Mouse (Mus musculus): ENCODE measurements around the gene Rere. TPM values are rescaled to one million over a fixed set of nuclear protein-coding genes. Genes with fewer than 3 reads are reported as not detected.

The Rere gene
- total RNA-seq, 2 experiments from 2014 or later = 22.7 to 78.8 TPM

- ATAC-seq (replicated peaks; ENCODE audit: poor library complexity, severe bottlenecking) = no peak
These were observed 335.4 kb downstream of the Rere start for GRCm38 (mm10) chr4:150616841-150617240.

- ATAC-seq (replicated peaks; ENCODE audit: poor library complexity, severe bottlenecking) = no peak
These were observed 337.6 kb downstream of the Rere start for GRCm38 (mm10) chr4:150619011-150619410.

GRCm38 (mm10) chr4:150622641-150623040 is 341.2 kb downstream of the Rere start:
- ATAC-seq (replicated peaks; ENCODE audit: poor library complexity, severe bottlenecking) = no peak

- ATAC-seq (replicated peaks; ENCODE audit: poor library complexity, severe bottlenecking) = no peak
These were observed 342.9 kb downstream of the Rere start for GRCm38 (mm10) chr4:150624214-150624823.

GRCm38 (mm10) chr4:150624933-150625332 is 343.5 kb downstream of the Rere start:
- ATAC-seq (replicated peaks; ENCODE audit: poor library complexity, severe bottlenecking) = no peak

- peak; percentile 68 for ATAC-seq (replicated peaks; ENCODE audit: poor library complexity, severe bottlenecking)
These were observed 344.0 kb downstream of the Rere start for GRCm38 (mm10) chr4:150625425-150625824.

GRCm38 (mm10) chr4:150625951-150626732 is 344.7 kb downstream of the Rere start:
- peak; percentile 72 for ATAC-seq (replicated peaks; ENCODE audit: poor library complexity, severe bottlenecking)

- no peak for ATAC-seq (replicated peaks; ENCODE audit: poor library complexity, severe bottlenecking)
These were observed 347.8 kb downstream of the Rere start for GRCm38 (mm10) chr4:150629266-150629665.

- no peak for ATAC-seq (replicated peaks; ENCODE audit: poor library complexity, severe bottlenecking)
These were observed 354.1 kb downstream of the Rere start for GRCm38 (mm10) chr4:150635568-150635967.

- ATAC-seq (replicated peaks; ENCODE audit: poor library complexity, severe bottlenecking) = no peak
These were observed 355.2 kb downstream of the Rere start for GRCm38 (mm10) chr4:150636635-150637034.

- ATAC-seq (replicated peaks; ENCODE audit: poor library complexity, severe bottlenecking) = no peak
These were observed 362.9 kb downstream of the Rere start for GRCm38 (mm10) chr4:150644299-150644698.

GRCm38 (mm10) chr4:150649327-150649726 is 367.9 kb downstream of the Rere start:
- no peak for ATAC-seq (replicated peaks; ENCODE audit: poor library complexity, severe bottlenecking)

GRCm38 (mm10) chr4:150651390-150652277 is 370.2 kb downstream of the Rere start, which contains the start of gene Slc45a1:
Gene Slc45a1 (minus strand): TSS chr4:150652174.
- peak; percentile 33; the same call in 1 of the 2 replicates for ATAC-seq (replicated peaks; ENCODE audit: poor library complexity, severe bottlenecking)

- no peak for ATAC-seq (replicated peaks; ENCODE audit: poor library complexity, severe bottlenecking)
These were observed 371.7 kb downstream of the Rere start for GRCm38 (mm10) chr4:150653072-150653599.

- ATAC-seq (replicated peaks; ENCODE audit: poor library complexity, severe bottlenecking) = peak; percentile 82
These were observed 374.5 kb downstream of the Rere start for GRCm38 (mm10) chr4:150655989-150656388.

GRCm38 (mm10) chr4:150656504-150656903 is 375.1 kb downstream of the Rere start:
- no peak for ATAC-seq (replicated peaks; ENCODE audit: poor library complexity, severe bottlenecking)

GRCm38 (mm10) chr4:150659926-150660610 is 378.6 kb downstream of the Rere start:
- ATAC-seq (replicated peaks; ENCODE audit: poor library complexity, severe bottlenecking) = no peak

GRCm38 (mm10) chr4:150661886-150662285 is 380.4 kb downstream of the Rere start:
- no peak for ATAC-seq (replicated peaks; ENCODE audit: poor library complexity, severe bottlenecking)

- ATAC-seq (replicated peaks; ENCODE audit: poor library complexity, severe bottlenecking) = peak; percentile 68
These were observed 381.7 kb downstream of the Rere start for GRCm38 (mm10) chr4:150663192-150663591.

- ATAC-seq (replicated peaks; ENCODE audit: poor library complexity, severe bottlenecking) = no peak; the same call in 1 of the 2 replicates
These were observed 383.3 kb downstream of the Rere start for GRCm38 (mm10) chr4:150664726-150665125.
